Mouse (Mus musculus): ENCODE measurements around the gene Btbd35f17.
"Not testable (repeated sequence)": the region's sequence is repeated elsewhere in the genome, so short reads cannot be mapped to it uniquely, and the experiment has no call there.

- not testable (repeated sequence) for TF ChIP-seq CTCF (IDR thresholded peaks at IDR 0.05; ENCODE audit: borderline replicate concordance, insufficient read depth, low read depth, low read length); POLR2A (IDR thresholded peaks at IDR 0.05; ENCODE audit: borderline replicate concordance, insufficient read depth, low read length)
Observed at GRCm38 (mm10) chrX:4370336-4370735, at the start of gene Btbd35f17.
